Mouse (Mus musculus): ENCODE results near the gene Cfap44. TPM values are rescaled to one million over a fixed set of nuclear protein-coding genes. Genes with fewer than 3 reads are reported as not detected.

Gene Cfap44
- polyA plus RNA-seq, 1 experiment from 2014 or later, result 0.74 TPM

GRCm38 (mm10) chr16:44475682-44476375 lies 81.2 kb downstream of the Cfap44 start:
- 0 out of 2 replicates have a peak, but pooled peaks cover 2% of the 10 kb centered on the region for H3K9me3 ChIP-seq (ENCODE audit: low read length)
- H3K36me3 ChIP-seq (ENCODE audit: insufficient read depth, low read length), result no peaks in the 10 kb centered on the region
- no peak overlapping the region for H3K27ac ChIP-seq (ENCODE audit: low read length)
- H3K4me2 ChIP-seq (replicated peaks; ENCODE audit: low read depth, low read length), result no peak overlapping the region
- no peaks in the 10 kb centered on the region for H3K27me3 ChIP-seq (ENCODE audit: insufficient read depth, low read length)
- no peak overlapping the region for H3K4me3 ChIP-seq (ENCODE audit: low read length)
- 91% methylated on average over 11 of the region's 11 CpGs for WGBS
- no peak overlapping the region for H3K9ac ChIP-seq (replicated peaks; ENCODE audit: low read length)
- peaks cover 2% of the 10 kb centered on the region; the same call in 1 of the 2 replicates for H3K4me1 ChIP-seq (ENCODE audit: insufficient read depth, low read length)
- no peak for ATAC-seq (ENCODE audit: low FRiP score, low TSS enrichment)

- H3K4me3 ChIP-seq (ENCODE audit: low read length), result no peak overlapping the region
- 35% methylated on average over 18 of the region's 18 CpGs for WGBS
- H3K36me3 ChIP-seq (ENCODE audit: insufficient read depth, low read length), result no peaks in the 10 kb centered on the region
- ATAC-seq (ENCODE audit: low FRiP score, low TSS enrichment), result no peak
- peaks cover 11% of the 10 kb centered on the region; the same call in 1 of the 2 replicates for H3K4me1 ChIP-seq (ENCODE audit: insufficient read depth, low read length)
- H3K9ac ChIP-seq (replicated peaks; ENCODE audit: low read length), result no peak overlapping the region
- no peaks in the 10 kb centered on the region for H3K9me3 ChIP-seq (ENCODE audit: low read length)
- no peak overlapping the region for H3K27ac ChIP-seq (ENCODE audit: low read length)
- H3K27me3 ChIP-seq (ENCODE audit: insufficient read depth, low read length), result no peaks in the 10 kb centered on the region
- H3K4me2 ChIP-seq (replicated peaks; ENCODE audit: low read depth, low read length), result 0 out of 2 replicates have a peak overlapping the region, but pooled peaks have one; percentile 19
Measured at GRCm38 (mm10) chr16:44478767-44479166, 84.2 kb downstream of the Cfap44 start.

DNA sequence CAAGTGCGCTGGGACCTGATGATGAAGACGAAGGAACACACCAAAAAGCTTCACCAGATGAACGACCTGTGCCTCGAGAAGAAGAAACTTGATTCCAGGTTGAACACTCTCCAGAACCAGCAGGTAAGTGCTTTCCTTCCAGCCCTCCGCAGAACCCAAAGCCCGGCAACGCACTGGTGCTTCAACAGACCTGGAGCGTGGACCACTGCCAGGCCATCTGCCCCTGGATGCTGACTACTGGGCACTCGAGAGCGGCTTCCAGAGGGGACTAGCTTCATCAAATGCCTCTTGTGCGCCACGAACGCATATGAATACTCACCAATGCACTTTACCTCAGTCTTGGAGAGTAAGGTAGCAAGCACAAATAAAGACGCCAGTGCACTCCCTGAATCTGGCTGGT lies 85.3 kb downstream of the Cfap44 start:
- no peak overlapping the region; the same call in 1 of the 2 replicates for H3K9ac ChIP-seq (replicated peaks; ENCODE audit: low read length)
- no peak for ATAC-seq (ENCODE audit: low FRiP score, low TSS enrichment)
- H3K27ac ChIP-seq (ENCODE audit: low read length), result no peak overlapping the region
- H3K4me3 ChIP-seq (ENCODE audit: low read length), result no peak overlapping the region
- H3K9me3 ChIP-seq (ENCODE audit: low read length), result no peaks in the 10 kb centered on the region
- peaks cover 11% of the 10 kb centered on the region; the same call in 1 of the 2 replicates for H3K4me1 ChIP-seq (ENCODE audit: insufficient read depth, low read length)
- 88% methylated on average over 14 of the region's 14 CpGs for WGBS
- no peaks in the 10 kb centered on the region for H3K36me3 ChIP-seq (ENCODE audit: insufficient read depth, low read length)
- H3K27me3 ChIP-seq (ENCODE audit: insufficient read depth, low read length), result no peaks in the 10 kb centered on the region
- no peak overlapping the region for H3K4me2 ChIP-seq (replicated peaks; ENCODE audit: low read depth, low read length)

- peak; percentile 43 for ATAC-seq (ENCODE audit: low FRiP score, low TSS enrichment)
- WGBS, result 34% methylated on average over 7 of the region's 7 CpGs
- Histone ChIP-seq H3K27me3 (ENCODE audit: insufficient read depth, low read length) (no peaks in the 10 kb centered on the region), H3K36me3 (ENCODE audit: insufficient read depth, low read length) (no peaks in the 10 kb centered on the region), H3K4me3 (ENCODE audit: low read length) (no peak overlapping the region), H3K9me3 (ENCODE audit: low read length) (no peaks in the 10 kb centered on the region), H3K4me1 (ENCODE audit: insufficient read depth, low read length) (peaks cover 11% of the 10 kb centered on the region; the same call in 1 of the 2 replicates), H3K9ac (replicated peaks; ENCODE audit: low read length) (no peak overlapping the region), H3K4me2 (replicated peaks; ENCODE audit: low read depth, low read length) (no peak overlapping the region), H3K27ac (ENCODE audit: low read length) (peak overlapping the region; percentile 29)
Measured at GRCm38 (mm10) chr16:44480616-44481015, 86.0 kb downstream of the Cfap44 start.

- Histone ChIP-seq H3K27me3 (ENCODE audit: insufficient read depth, low read length) (no peaks in the 10 kb centered on the region), H3K9me3 (ENCODE audit: low read length) (no peaks in the 10 kb centered on the region), H3K4me2 (replicated peaks; ENCODE audit: low read depth, low read length) (no peak overlapping the region), H3K36me3 (ENCODE audit: insufficient read depth, low read length) (peaks cover 7% of the 10 kb centered on the region), H3K9ac (replicated peaks; ENCODE audit: low read length) (0 out of 2 replicates have a peak overlapping the region, but pooled peaks have one; percentile 4), H3K4me3 (ENCODE audit: low read length) (no peak overlapping the region), H3K27ac (ENCODE audit: low read length) (peak overlapping the region; percentile 29; the same call in 1 of the 2 replicates), H3K4me1 (ENCODE audit: insufficient read depth, low read length) (peaks cover 11% of the 10 kb centered on the region; the same call in 1 of the 2 replicates)
- no peak for ATAC-seq (ENCODE audit: low FRiP score, low TSS enrichment)
- 46% methylated on average over 28 of the region's 28 CpGs for WGBS
Measured at GRCm38 (mm10) chr16:44481599-44482593, 87.3 kb downstream of the Cfap44 start.

GRCm38 (mm10) chr16:44484079-44484478 lies 89.5 kb downstream of the Cfap44 start:
- peak overlapping the region; percentile 54 for H3K27ac ChIP-seq (ENCODE audit: low read length)
- no peak for ATAC-seq (ENCODE audit: low FRiP score, low TSS enrichment)

DNA sequence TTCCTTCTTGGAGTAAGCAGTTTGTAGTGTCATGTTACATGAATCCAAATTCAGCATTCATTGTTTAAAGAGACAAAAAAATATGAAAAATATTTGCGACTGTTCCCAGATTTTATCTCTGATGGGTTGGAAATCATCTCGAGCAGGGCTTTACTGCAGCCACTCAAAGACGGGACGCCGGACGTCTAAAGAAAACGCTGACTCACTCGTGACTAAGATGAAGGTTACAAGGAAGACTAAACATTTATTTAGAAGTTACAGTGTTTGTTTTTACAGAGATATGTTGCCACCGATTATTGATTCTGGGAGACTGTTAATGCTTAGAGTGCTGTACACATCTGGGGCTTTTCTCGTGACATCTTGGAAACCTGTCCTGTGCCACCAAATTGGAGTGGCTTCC lies 90.2 kb downstream of the Cfap44 start:
- peak overlapping the region; percentile 54 for H3K27ac ChIP-seq (ENCODE audit: low read length)
- H3K27me3 ChIP-seq (ENCODE audit: insufficient read depth, low read length), result no peaks in the 10 kb centered on the region
- H3K4me1 ChIP-seq (ENCODE audit: insufficient read depth, low read length), result peaks cover 11% of the 10 kb centered on the region; the same call in 1 of the 2 replicates
- ATAC-seq (ENCODE audit: low FRiP score, low TSS enrichment), result no peak
- H3K36me3 ChIP-seq (ENCODE audit: insufficient read depth, low read length), result peaks cover 29% of the 10 kb centered on the region
- H3K9me3 ChIP-seq (ENCODE audit: low read length), result no peaks in the 10 kb centered on the region
- H3K9ac ChIP-seq (replicated peaks; ENCODE audit: low read length), result no peak overlapping the region
- 53% methylated on average over 10 of the region's 10 CpGs for WGBS
- no peak overlapping the region for H3K4me3 ChIP-seq (ENCODE audit: low read length)
- no peak overlapping the region for H3K4me2 ChIP-seq (replicated peaks; ENCODE audit: low read depth, low read length)

More at GRCm38 (mm10) chr16:44484079-44484478, 89.5 kb downstream of the Cfap44 start:
- Histone ChIP-seq H3K4me1 (ENCODE audit: insufficient read depth, low read length) (peaks cover 11% of the 10 kb centered on the region; the same call in 1 of the 2 replicates), H3K27me3 (ENCODE audit: insufficient read depth, low read length) (no peaks in the 10 kb centered on the region), H3K9me3 (ENCODE audit: low read length) (no peaks in the 10 kb centered on the region), H3K4me3 (ENCODE audit: low read length) (no peak overlapping the region), H3K9ac (replicated peaks; ENCODE audit: low read length) (no peak overlapping the region), H3K36me3 (ENCODE audit: insufficient read depth, low read length) (peaks cover 23% of the 10 kb centered on the region), H3K4me2 (replicated peaks; ENCODE audit: low read depth, low read length) (no peak overlapping the region)
- WGBS, result 4% methylated on average over 7 of the region's 7 CpGs

DNA sequence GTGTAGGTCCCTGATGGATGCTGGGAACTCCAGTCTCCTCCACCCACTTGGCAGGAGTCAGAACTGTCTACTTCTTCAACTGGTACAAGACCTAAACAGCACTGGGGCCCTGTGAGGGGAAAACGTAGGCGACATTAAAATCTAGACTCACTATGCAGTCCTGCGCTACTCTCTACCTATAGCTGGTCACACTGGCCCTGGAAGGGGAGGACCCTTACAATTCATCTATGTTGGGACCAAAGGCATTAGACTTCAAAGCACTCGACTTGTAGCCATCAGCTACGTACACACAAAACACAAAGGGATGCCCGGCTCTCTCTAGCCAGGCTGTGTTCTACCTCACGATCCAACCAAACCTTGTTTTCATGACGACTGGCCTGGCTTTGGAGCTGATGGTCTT lies 91.1 kb downstream of the Cfap44 start:
- H3K4me1 ChIP-seq (ENCODE audit: insufficient read depth, low read length), result peaks cover 10% of the 10 kb centered on the region; the same call in 1 of the 2 replicates
- H3K4me2 ChIP-seq (replicated peaks; ENCODE audit: low read depth, low read length), result no peak overlapping the region
- H3K27ac ChIP-seq (ENCODE audit: low read length), result no peak overlapping the region
- H3K27me3 ChIP-seq (ENCODE audit: insufficient read depth, low read length), result no peaks in the 10 kb centered on the region
- no peaks in the 10 kb centered on the region for H3K9me3 ChIP-seq (ENCODE audit: low read length)
- ATAC-seq (ENCODE audit: low FRiP score, low TSS enrichment), result no peak
- H3K4me3 ChIP-seq (ENCODE audit: low read length), result no peak overlapping the region
- peaks cover 38% of the 10 kb centered on the region for H3K36me3 ChIP-seq (ENCODE audit: insufficient read depth, low read length)
- WGBS, result 84% methylated on average over 8 of the region's 8 CpGs
- no peak overlapping the region for H3K9ac ChIP-seq (replicated peaks; ENCODE audit: low read length)

DNA sequence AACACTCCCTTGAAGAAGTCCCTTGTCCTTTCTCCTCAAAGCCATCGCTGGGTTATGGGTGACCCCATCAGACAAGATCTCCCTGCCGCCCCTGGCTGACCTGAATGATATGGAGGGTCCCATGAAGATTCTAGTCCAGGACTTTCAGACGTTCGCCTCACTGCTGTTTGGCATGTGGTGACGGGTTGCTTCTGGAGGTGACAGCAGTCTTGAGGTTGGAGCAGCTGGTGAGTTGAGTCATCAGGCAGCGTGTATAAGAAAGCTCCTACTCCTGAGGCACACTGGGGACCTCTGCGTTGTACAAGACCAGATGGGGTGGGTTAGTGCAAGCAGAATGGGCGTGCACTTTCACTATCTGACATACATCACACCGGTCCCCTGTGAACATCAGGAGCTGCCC lies 92.0 kb downstream of the Cfap44 start:
- Histone ChIP-seq H3K9ac (replicated peaks; ENCODE audit: low read length) (no peak overlapping the region), H3K36me3 (ENCODE audit: insufficient read depth, low read length) (peaks cover 47% of the 10 kb centered on the region), H3K4me1 (ENCODE audit: insufficient read depth, low read length) (0 out of 2 replicates have a peak, but pooled peaks cover 2% of the 10 kb centered on the region), H3K4me2 (replicated peaks; ENCODE audit: low read depth, low read length) (no peak overlapping the region), H3K9me3 (ENCODE audit: low read length) (no peaks in the 10 kb centered on the region), H3K27ac (ENCODE audit: low read length) (no peak overlapping the region), H3K4me3 (ENCODE audit: low read length) (no peak overlapping the region), H3K27me3 (ENCODE audit: insufficient read depth, low read length) (no peaks in the 10 kb centered on the region)
- ATAC-seq (ENCODE audit: low FRiP score, low TSS enrichment), result no peak
- WGBS, result 84% methylated on average over 9 of the region's 9 CpGs
